Mouse (Mus musculus): ENCODE measurements around the gene Gatad2a. TPM values are rescaled to one million over a fixed set of nuclear protein-coding genes. Genes with fewer than 3 reads are reported as not detected.
"Not testable (repeated sequence)": the region's sequence is repeated elsewhere in the genome, so short reads cannot be mapped to it uniquely, and the experiment has no call there.

Gene Gatad2a
- polyA plus RNA-seq, 1 experiment from 2014 or later = 33.2 TPM

DNA sequence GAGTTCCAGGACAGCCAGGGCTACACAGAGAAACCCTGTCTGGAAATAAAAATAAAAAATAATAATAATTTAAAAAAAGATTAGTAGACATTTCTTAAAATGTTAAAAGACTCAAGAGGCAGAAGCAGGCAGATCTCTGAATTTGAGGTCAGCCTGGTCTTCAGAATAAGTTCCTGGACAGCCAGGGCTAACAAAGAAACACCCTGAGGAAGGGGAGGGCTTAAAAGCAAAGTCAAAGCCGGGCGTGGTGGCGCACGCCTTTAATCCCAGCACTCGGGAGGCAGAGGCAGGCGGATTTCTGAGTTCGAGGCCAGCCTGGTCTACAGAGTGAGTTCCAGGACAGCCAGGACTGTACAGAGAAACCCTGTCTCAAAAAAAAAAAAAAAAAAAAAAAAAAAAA, 7.2 kb downstream of the Gatad2a start:
- H3K4me2 ChIP-seq; H3K36me3 ChIP-seq; H3K9me3 ChIP-seq (replicated peaks); H3K9ac ChIP-seq; H3K4me3 ChIP-seq; ATAC-seq (replicated peaks; ENCODE audit: insufficient number of reproducible peaks, insufficient read depth, low FRiP score, low read depth); H3K27me3 ChIP-seq; H3K27ac ChIP-seq; H3K4me1 ChIP-seq (replicated peaks): not testable (repeated sequence)
- WGBS = 95% methylated on average over 7 of the region's 7 CpGs

DNA sequence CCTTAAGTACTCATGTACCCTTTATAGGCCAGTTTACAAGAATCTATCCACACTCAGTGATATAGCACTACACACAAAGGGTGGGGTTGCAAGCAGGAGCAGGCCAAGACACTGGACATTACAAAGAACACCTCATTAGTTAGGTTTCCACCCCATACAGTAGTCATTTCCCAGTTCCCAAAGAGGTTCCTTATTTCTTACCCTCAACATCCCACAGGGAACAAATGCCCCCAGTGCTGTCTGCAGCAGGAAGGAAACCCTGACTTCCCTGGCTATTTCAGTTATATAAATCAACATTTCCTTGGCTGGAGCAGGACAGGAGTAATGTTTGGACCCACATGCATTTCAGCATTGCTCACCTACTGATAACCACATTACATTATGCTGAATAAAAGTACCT, 8.4 kb downstream of the Gatad2a start:
- peaks cover under 1% of the 10 kb centered on the region; the same call in 1 of the 2 replicates for H3K4me1 ChIP-seq (replicated peaks)
- no peak for ATAC-seq (replicated peaks; ENCODE audit: insufficient number of reproducible peaks, insufficient read depth, low FRiP score, low read depth)
- no peak overlapping the region for H3K27ac ChIP-seq
- no peaks in the 10 kb centered on the region for H3K36me3 ChIP-seq
- no peak overlapping the region for H3K4me2 ChIP-seq
- no peaks in the 10 kb centered on the region for H3K9me3 ChIP-seq (replicated peaks)
- H3K27me3 ChIP-seq = no peaks in the 10 kb centered on the region
- no peak overlapping the region for H3K9ac ChIP-seq
- no peak overlapping the region for H3K4me3 ChIP-seq

GRCm38 (mm10) chr8:69984876-69985553, 11.2 kb downstream of the Gatad2a start:
- no peak for ATAC-seq (replicated peaks; ENCODE audit: insufficient number of reproducible peaks, insufficient read depth, low FRiP score, low read depth)
- 79% methylated on average over 2 of the region's 2 CpGs for WGBS
- no peak overlapping the region for H3K4me2 ChIP-seq
- H3K27me3 ChIP-seq = no peaks in the 10 kb centered on the region
- H3K4me1 ChIP-seq (replicated peaks) = no peaks in the 10 kb centered on the region
- no peak overlapping the region for H3K27ac ChIP-seq
- no peak overlapping the region for H3K4me3 ChIP-seq
- no peaks in the 10 kb centered on the region for H3K9me3 ChIP-seq (replicated peaks)
- no peak overlapping the region for H3K9ac ChIP-seq
- H3K36me3 ChIP-seq = no peaks in the 10 kb centered on the region

DNA sequence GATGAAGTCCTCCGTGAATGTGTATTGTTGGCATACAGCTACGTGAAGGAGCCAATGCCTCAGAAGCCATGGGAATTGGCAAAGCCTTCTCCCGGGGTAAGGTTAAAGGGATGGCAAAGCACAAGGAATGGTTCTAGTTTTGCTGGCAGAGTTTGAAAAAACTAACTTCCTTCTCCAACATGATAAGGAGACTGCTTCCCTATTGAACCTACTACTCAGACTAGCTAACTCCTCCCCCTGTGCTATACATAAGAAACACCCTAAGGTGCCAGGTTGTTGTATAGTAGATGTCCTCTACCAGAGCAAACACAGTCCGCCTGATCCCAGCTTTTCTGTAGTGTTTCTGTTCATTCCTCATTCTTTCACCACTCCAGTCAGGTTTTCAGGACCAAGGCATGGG, 17.7 kb downstream of the Gatad2a start:
- peaks cover 8% of the 10 kb centered on the region; the same call in 1 of the 2 replicates for H3K4me1 ChIP-seq (replicated peaks)
- no peaks in the 10 kb centered on the region for H3K9me3 ChIP-seq (replicated peaks)

DNA sequence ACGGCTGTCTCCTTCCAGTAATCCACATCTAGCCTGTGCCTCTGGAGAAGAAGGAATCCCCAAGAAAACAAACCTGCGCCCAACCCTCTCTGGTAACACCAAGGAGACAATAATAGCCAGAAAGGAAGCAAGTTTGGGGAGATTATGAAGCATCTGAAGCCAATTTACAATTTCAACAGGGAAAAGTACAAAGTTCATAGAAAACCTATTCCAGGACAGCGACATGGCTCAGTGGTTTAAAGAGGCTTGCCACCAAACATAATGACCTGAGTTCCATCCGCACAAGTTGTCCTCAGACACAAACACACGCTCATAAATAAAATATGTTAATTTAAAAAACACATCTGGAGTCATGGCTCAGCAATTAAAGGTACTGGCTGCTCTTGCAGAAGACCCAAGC, 21.4 kb downstream of the Gatad2a start:
- Histone ChIP-seq H3K36me3 (no peaks in the 10 kb centered on the region), H3K27ac (peak overlapping the region; percentile 92), H3K9ac (peak overlapping the region; percentile 97), H3K4me3 (peak overlapping the region; percentile 100), H3K4me1 (replicated peaks) (peaks cover 42% of the 10 kb centered on the region), H3K4me2 (peak overlapping the region; percentile 73), H3K27me3 (no peaks in the 10 kb centered on the region), H3K9me3 (replicated peaks) (no peaks in the 10 kb centered on the region)
- WGBS = 43% methylated on average over 5 of the region's 5 CpGs
- ATAC-seq (replicated peaks; ENCODE audit: insufficient number of reproducible peaks, insufficient read depth, low FRiP score, low read depth) = no peak

More for the DNA sequence above, 17.7 kb downstream of the Gatad2a start:
- H3K27me3 ChIP-seq = no peaks in the 10 kb centered on the region
- no peak overlapping the region for H3K27ac ChIP-seq
- H3K4me3 ChIP-seq = no peak overlapping the region
- 87% methylated on average over 4 of the region's 4 CpGs for WGBS
- no peak for ATAC-seq (replicated peaks; ENCODE audit: insufficient number of reproducible peaks, insufficient read depth, low FRiP score, low read depth)
- no peak overlapping the region for H3K9ac ChIP-seq
- no peaks in the 10 kb centered on the region for H3K36me3 ChIP-seq
- no peak overlapping the region for H3K4me2 ChIP-seq

DNA sequence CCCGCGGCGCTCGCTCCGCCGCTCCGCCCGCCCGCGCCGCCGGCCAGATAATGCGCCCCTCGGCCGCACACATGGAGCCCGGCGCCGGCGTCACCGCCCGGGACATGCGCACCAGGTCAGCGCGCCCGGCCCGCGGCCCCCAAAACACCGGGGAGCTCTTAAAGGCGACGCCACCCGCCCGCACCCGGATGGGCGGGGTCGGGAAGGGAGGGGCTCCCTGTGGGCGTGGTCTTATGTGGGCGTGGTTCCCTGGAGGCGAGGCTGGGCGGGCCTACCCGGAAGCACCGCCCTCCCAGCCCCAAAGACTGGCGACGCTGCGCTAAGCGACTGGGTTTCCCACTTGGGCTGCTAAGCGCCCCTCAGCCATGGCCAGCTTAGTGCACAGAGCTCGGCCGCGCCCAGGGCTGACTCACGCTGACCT, 22.0 kb downstream of the Gatad2a start:
- Histone ChIP-seq H3K27ac (peak overlapping the region; percentile 92), H3K27me3 (no peaks in the 10 kb centered on the region), H3K4me3 (peak overlapping the region; percentile 100), H3K9ac (peak overlapping the region; percentile 97), H3K4me1 (replicated peaks) (peaks cover 48% of the 10 kb centered on the region), H3K36me3 (no peaks in the 10 kb centered on the region), H3K9me3 (replicated peaks) (no peaks in the 10 kb centered on the region), H3K4me2 (peak overlapping the region; percentile 73)
- under 1% methylated on average over 47 of the region's 50 CpGs for WGBS
- ATAC-seq (replicated peaks; ENCODE audit: insufficient number of reproducible peaks, insufficient read depth, low FRiP score, low read depth) = peak; percentile 95

DNA sequence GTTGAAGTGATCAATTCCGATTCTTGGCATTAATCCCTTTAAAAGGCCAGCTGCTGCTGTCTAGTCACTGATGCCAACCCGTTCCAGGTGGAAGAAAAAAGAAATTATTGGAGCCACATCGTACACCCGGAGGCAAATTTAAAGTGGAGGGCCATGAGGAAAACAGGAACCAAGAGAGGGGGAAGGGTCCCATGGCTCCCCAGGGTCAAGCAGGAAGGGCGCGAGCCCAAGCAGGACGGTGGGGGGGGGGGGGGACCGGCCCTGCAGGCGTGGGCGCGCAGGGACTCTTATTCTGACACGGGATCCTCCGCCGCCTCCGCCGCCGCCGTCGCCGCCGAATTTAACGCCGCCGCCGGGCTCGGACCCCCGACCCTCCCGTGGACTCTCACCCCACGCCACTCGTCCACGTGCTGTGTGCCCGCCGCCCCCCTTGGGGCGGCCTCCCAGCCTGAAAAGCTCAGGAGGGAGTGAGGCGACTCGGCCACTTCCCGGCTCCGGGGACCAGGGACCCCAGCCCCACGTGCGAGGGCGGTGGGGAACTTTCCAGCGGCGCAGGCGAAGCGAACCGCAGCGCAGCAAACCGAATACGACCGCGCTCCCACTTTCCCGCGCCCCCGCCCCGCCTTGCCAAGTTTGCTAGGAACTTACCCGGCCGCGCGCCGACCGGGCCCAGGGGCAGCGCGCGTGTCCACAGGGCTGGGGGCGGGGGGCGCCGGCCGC, 22.6 kb downstream of the Gatad2a start:
- Histone ChIP-seq H3K4me1 (replicated peaks) (peaks cover 49% of the 10 kb centered on the region), H3K9me3 (replicated peaks) (no peaks in the 10 kb centered on the region)
- WGBS = 1% methylated on average over 65 of the region's 68 CpGs

DNA sequence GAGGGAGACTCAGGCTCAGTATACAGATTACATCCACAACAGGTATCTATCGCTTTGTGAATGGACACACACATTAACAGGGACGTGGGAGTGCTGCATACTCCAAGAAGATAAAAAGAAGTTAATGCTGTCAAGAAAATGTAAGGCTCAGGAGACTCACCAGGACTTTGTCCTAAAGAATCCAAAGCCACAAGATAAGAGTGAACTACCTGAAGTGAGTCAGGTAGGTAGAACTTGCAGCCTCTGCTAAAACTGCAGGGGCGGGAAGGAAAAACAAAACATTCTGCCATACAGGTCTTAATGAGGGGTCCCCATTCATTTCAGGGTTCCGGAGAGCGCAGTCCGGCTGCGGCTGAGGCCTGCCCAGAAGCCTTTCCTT, 23.1 kb downstream of the Gatad2a start:
- H3K4me1 ChIP-seq (replicated peaks) = peaks cover 49% of the 10 kb centered on the region
- H3K27ac ChIP-seq = peak overlapping the region; percentile 92; the same call in 1 of the 2 replicates
- H3K9me3 ChIP-seq (replicated peaks) = no peaks in the 10 kb centered on the region
- ATAC-seq (replicated peaks; ENCODE audit: insufficient number of reproducible peaks, insufficient read depth, low FRiP score, low read depth) = no peak
- no peaks in the 10 kb centered on the region for H3K36me3 ChIP-seq
- WGBS = 11% methylated on average over 7 of the region's 7 CpGs
- peak overlapping the region; percentile 100 for H3K4me3 ChIP-seq
- peak overlapping the region; percentile 73 for H3K4me2 ChIP-seq
- H3K27me3 ChIP-seq = no peaks in the 10 kb centered on the region
- peak overlapping the region; percentile 97 for H3K9ac ChIP-seq

More for the DNA sequence above, 22.6 kb downstream of the Gatad2a start:
- ATAC-seq (replicated peaks; ENCODE audit: insufficient number of reproducible peaks, insufficient read depth, low FRiP score, low read depth) = peak; percentile 32
- Histone ChIP-seq H3K4me2 (peak overlapping the region; percentile 73), H3K36me3 (no peaks in the 10 kb centered on the region), H3K9ac (peak overlapping the region; percentile 97), H3K27me3 (no peaks in the 10 kb centered on the region), H3K27ac (peak overlapping the region; percentile 92), H3K4me3 (peak overlapping the region; percentile 100)

- Histone ChIP-seq H3K9ac (no peak overlapping the region), H3K4me1 (replicated peaks) (peaks cover 61% of the 10 kb centered on the region), H3K36me3 (no peaks in the 10 kb centered on the region), H3K9me3 (replicated peaks) (no peaks in the 10 kb centered on the region), H3K4me2 (no peak overlapping the region; the same call in 1 of the 2 replicates), H3K4me3 (no peak overlapping the region), H3K27me3 (no peaks in the 10 kb centered on the region), H3K27ac (0 out of 2 replicates have a peak overlapping the region, but pooled peaks have one; percentile 1)
- no peak for ATAC-seq (replicated peaks; ENCODE audit: insufficient number of reproducible peaks, insufficient read depth, low FRiP score, low read depth)
- 67% methylated on average over 2 of the region's 2 CpGs for WGBS
Measured at GRCm38 (mm10) chr8:69970880-69971279, 25.3 kb downstream of the Gatad2a start.

DNA sequence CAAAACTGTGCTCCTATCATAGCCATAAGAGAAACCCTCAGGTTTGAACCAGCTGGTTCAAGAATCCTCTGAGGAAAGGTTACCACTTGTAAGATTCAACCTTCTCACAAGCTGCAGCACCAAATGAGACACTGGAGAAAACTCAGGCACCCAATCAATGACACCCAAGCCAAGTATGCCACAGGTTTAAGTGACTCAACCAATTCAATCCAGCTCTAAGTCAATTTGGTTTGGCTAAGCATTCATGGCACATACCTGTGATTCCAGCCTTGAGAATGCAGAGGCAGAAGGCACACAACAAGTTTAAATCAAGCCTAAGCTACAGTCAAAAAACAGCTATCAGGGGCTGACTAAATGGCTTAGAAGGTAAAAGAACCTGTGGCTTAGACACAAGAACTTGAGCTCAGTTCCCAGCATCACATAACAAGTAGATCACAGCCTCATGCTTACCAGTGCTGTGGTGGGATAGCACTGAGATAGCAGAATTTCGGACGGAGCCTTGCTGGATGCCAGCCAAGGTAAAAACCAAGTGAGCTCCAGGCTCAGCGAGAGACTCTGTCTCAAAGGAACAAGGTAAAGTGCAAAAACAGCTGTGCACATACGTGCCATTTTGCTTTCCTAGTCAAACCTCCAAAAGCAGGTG, 28.8 kb downstream of the Gatad2a start:
- H3K4me1 ChIP-seq (replicated peaks) = peaks cover 48% of the 10 kb centered on the region
- ATAC-seq (replicated peaks; ENCODE audit: insufficient number of reproducible peaks, insufficient read depth, low FRiP score, low read depth) = no peak

DNA sequence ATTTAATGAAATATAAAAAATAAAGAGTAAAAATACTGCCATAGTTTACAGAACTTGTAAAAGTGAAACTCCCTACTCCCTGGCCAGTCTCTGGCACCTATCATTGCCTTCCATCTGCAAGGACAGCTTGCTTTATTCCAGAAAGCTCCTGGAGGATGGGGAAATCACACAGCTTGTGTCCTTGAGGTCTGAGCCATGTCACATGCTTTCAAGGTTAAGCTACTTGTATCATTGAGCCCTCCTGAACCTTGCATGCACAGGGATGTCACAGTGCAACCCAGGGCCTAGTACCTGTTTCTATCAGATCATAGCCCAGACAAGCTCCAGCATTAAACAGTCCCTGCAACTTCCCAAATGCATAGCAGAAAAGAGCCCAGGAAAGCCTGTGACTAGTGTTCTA, 36.9 kb downstream of the Gatad2a start:
- ATAC-seq (replicated peaks; ENCODE audit: insufficient number of reproducible peaks, insufficient read depth, low FRiP score, low read depth) = no peak
- Histone ChIP-seq H3K4me2 (no peak overlapping the region), H3K9ac (no peak overlapping the region), H3K36me3 (no peaks in the 10 kb centered on the region), H3K9me3 (replicated peaks) (no peaks in the 10 kb centered on the region), H3K4me3 (no peak overlapping the region), H3K4me1 (replicated peaks) (peaks cover 45% of the 10 kb centered on the region), H3K27me3 (no peaks in the 10 kb centered on the region), H3K27ac (0 out of 2 replicates have a peak overlapping the region, but pooled peaks have one; percentile 5)

More for the DNA sequence above, 28.8 kb downstream of the Gatad2a start:
- Histone ChIP-seq H3K4me2 (no peak overlapping the region), H3K36me3 (no peaks in the 10 kb centered on the region), H3K9ac (0 out of 2 replicates have a peak overlapping the region, but pooled peaks have one; percentile 23), H3K27ac (no peak overlapping the region), H3K27me3 (no peaks in the 10 kb centered on the region), H3K9me3 (replicated peaks) (no peaks in the 10 kb centered on the region), H3K4me3 (no peak overlapping the region)
- 41% methylated on average over 4 of the region's 4 CpGs for WGBS

Data from heart, embryonic 15.5 days (tissue).